Mouse (Mus musculus) CH12.LX (cell line): ENCODE measurements at regions not wholly inside any gene's neighbourhood (a gene's known extent, or its start where the extent isn't known, plus 50 kb on each side); places are given as distances from the start of the nearest gene placed in this dataset.
"Not testable (repeated sequence)": the region's sequence is repeated elsewhere in the genome, so short reads cannot be mapped to it uniquely, and the experiment has no call there.

Experiments used
- CHD1 ChIP-seq: IDR thresholded peaks from 2 replicates; pipeline ENCODE4 v1.6.1; 2012; ENCODE audit warnings: low read depth, low read length, improper control_type of control experiment, inconsistent platforms
- CHD2 ChIP-seq: IDR thresholded peaks from 2 replicates; pipeline ENCODE4 v1.6.1; 2011; ENCODE audit warnings: low read length, improper control_type of control experiment
- CTCF ChIP-seq, 2 experiments: IDR thresholded peaks in 1 of 2; conservative IDR thresholded peaks in 1 of 2; 2 replicates each; pipeline ENCODE4 v1.5.1; 2011 to 2012; ENCODE audit warnings: low read depth in 2 of 2, low read length in 2 of 2, improper control_type of control experiment in 1 of 2, inconsistent platforms in 1 of 2, mild to moderate bottlenecking in 1 of 2, moderate library complexity in 1 of 2
- EP300 ChIP-seq: IDR thresholded peaks from 2 replicates; pipeline ENCODE4 v1.6.1; 2011; ENCODE audit warnings: low read length, improper control_type of control experiment
- POLR2A ChIP-seq: IDR thresholded peaks from 2 replicates; pipeline ENCODE4 v1.6.1; 2011; ENCODE audit warnings: low read depth, mild to moderate bottlenecking, improper control_type of control experiment, low read length
- RCOR1 ChIP-seq: conservative IDR thresholded peaks from 2 replicates; pipeline ENCODE4 v1.6.1; 2012; ENCODE audit warnings: low read depth, mild to moderate bottlenecking, inconsistent platforms, low read length, improper control_type of control experiment
- USF1 ChIP-seq: IDR thresholded peaks from 2 replicates; pipeline ENCODE4 v1.6.1; 2014; ENCODE audit warnings: low read depth, mild to moderate bottlenecking, inconsistent platforms, low read length, improper control_type of control experiment
- ZC3H11A ChIP-seq: IDR thresholded peaks from 2 replicates; pipeline ENCODE4 v1.6.1; 2012; ENCODE audit warnings: low read depth, mild to moderate bottlenecking, inconsistent platforms, low read length, improper control_type of control experiment
- ZNF384 ChIP-seq: IDR thresholded peaks from 2 replicates; pipeline ENCODE4 v1.6.1; 2012; ENCODE audit warnings: low read depth, low read length, improper control_type of control experiment, inconsistent platforms

DNA sequence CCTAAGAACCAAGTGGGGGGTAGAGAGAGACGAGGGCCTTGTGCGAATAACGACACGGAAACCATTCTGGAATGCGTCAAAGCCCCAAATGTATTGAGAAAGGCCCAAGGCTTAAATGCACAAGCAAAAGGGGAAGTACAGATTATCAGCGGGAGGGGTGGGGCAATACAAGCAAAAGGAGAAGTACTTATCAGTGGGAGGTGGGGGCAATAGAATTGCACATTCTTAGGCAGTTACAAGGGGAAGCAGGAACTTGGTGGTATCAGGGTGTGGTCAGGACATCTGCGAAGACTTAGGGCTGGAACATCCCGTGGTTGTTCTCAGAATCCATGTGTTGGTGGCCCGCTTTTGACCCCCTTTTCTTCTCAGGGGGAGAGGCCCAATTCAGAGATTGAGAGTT, 240.9 kb upstream of the Pfkp start:
- TF ChIP-seq POLR2A; EP300; CHD1; CTCF (conservative IDR thresholded peaks at IDR 0.05 in 1 of 2, IDR thresholded peaks at IDR 0.05 in 1 of 2; ENCODE audit: low read depth in 2 of 2, low read length in 2 of 2); RCOR1; CHD2; ZC3H11A; USF1; ZNF384: not testable (repeated sequence)
